Mouse (Mus musculus) left cerebral cortex, adult 9 months (tissue): ENCODE measurements around the gene Rac3.

Experiments
- DNase-seq, 2 experiments: peaks; one replicate each; pipeline ENCODE4 v3.0.0; 2022; ENCODE audit warnings: low spot score in 2 of 2

The Rac3 gene

DNA sequence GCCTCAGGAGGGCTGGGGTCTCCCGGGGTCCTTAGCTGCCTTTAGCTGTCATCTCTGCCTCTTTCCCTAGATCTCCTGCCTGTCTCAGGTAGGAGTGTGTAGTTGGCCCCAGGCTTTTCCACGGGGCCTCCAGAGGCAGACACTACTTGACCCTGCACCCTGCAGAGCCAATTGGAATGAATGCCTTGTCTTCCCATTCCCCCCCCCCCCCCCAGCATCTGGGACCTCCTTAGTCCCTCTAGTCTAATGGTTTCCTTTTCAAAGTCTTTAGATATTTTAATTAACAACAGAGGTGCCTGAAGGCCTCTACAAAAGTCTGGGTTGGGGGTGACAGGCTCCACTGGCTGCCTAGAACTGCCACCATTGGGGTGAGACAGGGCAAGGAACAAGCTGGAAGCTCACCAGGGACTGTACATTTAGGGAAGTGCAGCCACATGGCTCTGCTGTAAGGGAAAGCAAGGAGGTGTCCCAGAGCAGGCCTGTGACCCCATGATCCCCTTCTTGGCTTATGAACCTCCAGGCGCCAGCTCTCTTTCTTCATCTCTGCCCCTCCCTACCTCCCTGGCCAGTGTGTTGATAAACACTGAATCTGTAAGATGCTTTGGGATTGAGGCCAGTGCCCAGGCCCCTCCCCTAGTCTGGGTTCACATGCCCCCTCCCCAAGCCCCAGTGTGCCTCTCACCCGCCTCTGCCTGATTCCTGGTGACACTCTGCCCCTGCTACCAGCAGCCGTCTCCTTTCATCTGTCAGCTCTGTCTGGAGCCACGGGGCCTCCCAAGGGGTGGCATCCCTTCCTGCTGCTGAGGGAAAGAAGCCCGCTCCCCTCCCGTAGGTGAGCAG is 16.6 kb upstream of the Rac3 start:
- no peak for DNase-seq

- no peak for DNase-seq
These were observed 15.2 kb upstream of the Rac3 start for GRCm38 (mm10) chr11:120706120-120706519.

DNA sequence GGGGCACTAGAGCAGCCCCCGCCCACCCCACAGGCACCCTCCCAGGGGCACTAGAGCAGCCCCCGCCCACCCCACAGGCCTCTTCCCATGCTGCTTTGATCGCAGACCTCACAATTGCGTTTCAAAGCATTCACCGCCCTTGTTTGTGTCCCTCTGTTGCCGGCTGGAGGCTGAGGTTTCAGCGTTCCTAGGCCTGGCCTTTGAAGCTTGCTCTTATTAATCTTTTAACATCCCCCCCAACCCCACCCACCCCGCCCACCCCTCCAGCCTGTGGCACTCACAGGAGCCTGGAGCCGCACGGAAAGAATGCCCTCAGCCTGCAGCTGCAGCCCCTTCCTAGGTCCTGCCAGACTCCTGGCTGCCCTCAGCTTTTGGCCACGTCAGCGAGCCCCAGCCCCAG is 14.0 kb upstream of the Rac3 start:
- DNase-seq = no peak

- no peak for DNase-seq
These were observed 13.3 kb upstream of the Rac3 start for GRCm38 (mm10) chr11:120707969-120708368.

- DNase-seq = no peak
These were observed 11.7 kb upstream of the Rac3 start for GRCm38 (mm10) chr11:120709551-120709950.

DNA sequence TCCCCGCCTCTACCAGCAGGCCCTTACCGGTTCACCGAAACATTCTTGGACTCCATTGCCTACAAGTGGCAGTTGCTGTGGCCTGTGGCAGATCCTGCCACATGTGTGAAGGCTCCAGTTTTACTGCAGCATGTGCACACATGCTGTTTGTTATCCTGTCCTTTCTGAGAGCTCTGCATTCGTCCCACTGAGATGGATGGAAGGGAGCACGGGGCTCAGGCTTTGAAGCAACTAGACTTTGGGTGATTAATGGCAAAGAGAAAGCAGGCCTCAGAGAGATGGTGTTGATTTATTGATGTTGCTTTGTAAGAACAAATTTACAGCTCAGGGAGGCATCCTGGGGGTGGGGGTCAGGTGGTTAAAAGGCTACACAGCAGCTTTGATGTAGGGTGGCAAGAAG is 10.6 kb upstream of the Rac3 start:
- DNase-seq = no peak

- no peak for DNase-seq
These were observed 9.2 kb upstream of the Rac3 start for GRCm38 (mm10) chr11:120711980-120712604.

DNA sequence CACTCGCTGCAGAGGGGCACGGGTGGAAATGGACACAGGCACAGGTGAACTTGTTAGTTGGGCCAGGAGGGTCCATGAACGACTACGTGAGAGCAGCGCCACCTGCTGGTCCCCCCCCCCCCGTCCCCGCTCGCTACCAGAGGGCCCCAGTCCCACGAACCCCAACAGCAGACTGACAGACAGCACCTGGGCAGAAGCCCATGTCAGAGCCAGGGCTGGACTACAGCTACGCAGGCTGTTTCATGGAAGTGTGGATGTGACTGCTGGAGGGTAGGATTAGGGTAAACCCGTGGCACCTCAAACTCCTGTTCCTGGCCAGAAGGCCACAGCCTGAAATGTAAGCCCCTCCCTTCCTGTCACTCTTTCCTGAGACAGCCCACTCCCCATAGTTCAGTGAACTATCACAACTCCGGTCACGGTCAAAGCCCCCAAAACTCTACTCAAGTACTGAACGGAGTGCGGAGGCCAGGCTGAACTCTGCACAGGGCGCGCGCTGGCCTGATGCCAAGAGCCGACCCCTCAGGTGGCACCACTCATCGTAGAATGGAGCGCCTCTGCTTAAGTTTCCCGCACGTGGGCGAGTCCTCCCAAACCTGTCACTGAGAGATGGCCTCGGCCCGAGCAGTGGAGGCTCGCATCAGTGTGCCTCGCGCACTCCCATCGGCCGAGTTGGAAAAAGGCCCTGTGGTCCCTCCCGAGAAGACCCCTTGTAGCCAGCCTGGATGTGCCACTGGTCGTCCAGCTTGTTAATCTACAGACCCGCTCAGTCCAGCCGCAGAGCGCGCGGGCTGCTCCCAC is 8.3 kb upstream of the Rac3 start:
- DNase-seq = no peak

DNA sequence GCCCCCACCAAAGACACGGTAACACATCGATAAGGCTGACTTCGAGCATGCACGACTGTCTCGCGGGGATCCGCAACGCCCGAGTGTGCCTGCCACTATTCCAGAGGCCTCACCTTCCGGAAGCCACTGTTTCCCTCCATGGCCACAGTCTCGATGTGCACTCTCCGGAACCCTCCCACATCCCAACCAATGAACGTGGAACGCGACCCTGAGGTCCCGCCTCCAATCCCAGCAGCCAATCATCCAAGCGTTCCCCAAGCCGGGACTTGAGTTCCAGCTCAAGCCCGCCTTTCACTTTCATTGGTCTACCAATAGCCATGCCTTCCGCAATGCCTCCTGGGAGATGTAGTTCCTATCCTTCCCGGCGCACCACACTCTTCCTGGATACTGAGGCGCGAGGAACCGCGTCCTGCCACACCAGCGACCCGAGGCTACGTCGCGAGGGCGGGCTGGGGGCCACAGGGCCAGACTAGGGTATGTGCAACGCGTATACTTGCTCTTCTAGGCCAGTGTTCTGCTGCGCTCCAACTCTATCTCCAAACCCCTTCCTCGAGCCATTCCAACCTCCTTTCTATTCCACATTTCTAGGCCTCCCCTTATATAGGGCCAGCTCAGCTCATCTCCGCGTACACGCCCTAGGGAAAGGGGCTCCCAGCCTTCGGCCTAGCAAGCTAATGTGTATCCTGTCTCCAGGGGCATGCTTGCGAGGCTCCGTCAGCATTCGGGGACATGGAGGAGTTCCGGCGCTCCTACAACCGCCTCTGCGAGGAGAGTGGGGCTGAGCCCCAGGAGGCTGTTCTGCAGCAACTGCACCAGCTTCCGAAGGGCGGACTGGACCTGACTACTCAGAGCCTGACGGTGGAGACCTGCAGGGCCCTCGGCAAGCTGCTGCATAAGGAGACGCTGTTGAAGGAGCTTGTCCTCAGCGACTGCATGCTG is 7.4 kb upstream of the Rac3 start, which contains the start of the genes Cenpx and Lrrc45:
Gene Cenpx, minus strand, starts transcription at position 159 of the 939 bp plus-strand sequence.
Gene Lrrc45, plus strand, starts transcription at position 346 of the 939 bp plus-strand sequence.
- DNase-seq = peak; percentile 97 to 99

DNA sequence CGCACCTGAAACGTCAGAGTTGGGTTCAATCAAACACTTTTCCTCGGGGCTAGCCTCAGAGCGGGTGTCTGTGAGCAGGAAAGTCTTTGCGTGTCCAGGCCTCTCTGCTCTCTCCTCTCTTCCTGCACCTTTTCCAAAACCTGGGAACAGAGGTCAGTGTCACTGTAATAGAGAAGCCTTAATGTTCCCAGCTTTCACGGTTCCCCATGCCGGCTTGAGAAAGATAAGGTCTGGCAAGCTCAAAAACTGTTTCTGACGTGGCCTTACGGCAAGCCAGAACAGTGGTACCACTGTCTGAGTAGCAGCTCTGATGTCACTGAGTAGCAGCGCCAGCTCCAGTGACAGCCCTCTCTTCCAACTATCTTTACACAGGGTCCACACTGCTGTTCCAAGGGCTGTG is 6.7 kb upstream of the Rac3 start:
- no peak for DNase-seq

GRCm38 (mm10) chr11:120715131-120715530 is 6.1 kb upstream of the Rac3 start:
- DNase-seq = no peak

DNA sequence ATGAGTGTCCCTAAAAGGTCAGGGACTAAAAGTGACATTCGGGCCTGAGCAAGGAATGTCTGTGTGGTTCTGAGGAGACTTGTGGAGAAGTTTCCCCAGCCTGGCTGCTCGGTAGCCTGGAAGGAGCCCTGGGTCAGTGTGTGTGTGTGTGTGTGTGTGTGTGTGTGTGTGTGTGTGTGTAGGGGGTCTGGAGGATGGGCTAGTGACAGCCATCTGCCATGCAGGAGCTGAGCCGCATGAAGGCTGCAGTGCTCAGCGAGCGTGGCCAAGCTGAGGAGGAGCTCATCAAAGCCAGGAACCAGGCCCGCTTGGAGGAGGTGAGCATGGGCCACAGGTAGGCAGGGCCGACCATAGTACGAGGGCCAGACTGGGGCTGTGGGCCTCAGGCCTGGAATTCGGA is 2.0 kb upstream of the Rac3 start:
- DNase-seq = no peak

- no peak for DNase-seq
These were observed 1.4 kb upstream of the Rac3 start for GRCm38 (mm10) chr11:120719841-120720376.

GRCm38 (mm10) chr11:120720450-120720849 is 820 bp upstream of the Rac3 start:
- peak in 1 of 2 experiments; percentile 90 for DNase-seq

DNA sequence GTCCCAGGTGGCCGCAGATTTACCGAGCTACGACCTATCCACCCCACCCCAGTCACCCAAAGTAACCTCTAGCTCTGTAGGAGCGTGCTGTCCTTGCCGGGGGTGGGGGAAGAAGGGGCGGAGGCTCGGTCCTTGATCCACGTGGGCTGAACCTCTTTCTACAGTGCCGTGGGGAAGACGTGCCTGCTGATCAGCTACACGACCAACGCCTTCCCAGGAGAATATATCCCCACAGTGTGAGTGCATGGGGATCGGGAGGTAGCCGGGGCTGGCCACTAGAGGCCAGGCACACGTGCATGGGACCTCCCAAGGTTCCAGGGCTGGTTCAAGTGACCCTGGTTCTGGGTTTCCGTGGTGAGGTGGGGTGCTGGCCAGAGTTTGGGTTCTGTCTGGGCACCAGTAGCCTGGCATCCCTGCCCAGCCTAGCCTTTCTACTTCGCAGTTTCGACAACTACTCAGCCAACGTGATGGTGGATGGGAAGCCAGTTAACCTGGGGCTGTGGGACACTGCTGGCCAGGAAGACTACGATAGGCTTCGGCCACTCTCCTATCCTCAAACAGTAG is 879 bp downstream of the Rac3 start:
- DNase-seq = no peak

GRCm38 (mm10) chr11:120722761-120723382 is 1.6 kb downstream of the Rac3 start:
- no peak for DNase-seq

GRCm38 (mm10) chr11:120723509-120723908 is 2.2 kb downstream of the Rac3 start:
- no peak for DNase-seq

GRCm38 (mm10) chr11:120726243-120727168 is 5.2 kb downstream of the Rac3 start:
- no peak for DNase-seq

GRCm38 (mm10) chr11:120727169-120727527 is 5.9 kb downstream of the Rac3 start, which contains the start of gene Dcxr:
Gene Dcxr (minus strand): TSS chr11:120727281.
- DNase-seq = peak in 1 of 2 experiments; percentile 81
